Mouse (Mus musculus) heart, adult 2 months (tissue): ENCODE data around the gene Olfr1392.

Experiments
- CTCF ChIP-seq: fragments of 200-600 bp; IDR thresholded peaks from 2 replicates; pipeline ENCODE4 v1.8.1; 2022; ENCODE audit warnings: antibody characterized with exemption, mild to moderate bottlenecking, moderate library complexity
- POLR2A ChIP-seq: fragments of 200-500 bp; IDR thresholded peaks from 2 replicates; pipeline ENCODE4 v1.6.1; 2011; ENCODE audit warnings: mild to moderate bottlenecking, low read depth, low read length, control low read depth; ENCODE audit not compliant: insufficient read depth

DNA sequence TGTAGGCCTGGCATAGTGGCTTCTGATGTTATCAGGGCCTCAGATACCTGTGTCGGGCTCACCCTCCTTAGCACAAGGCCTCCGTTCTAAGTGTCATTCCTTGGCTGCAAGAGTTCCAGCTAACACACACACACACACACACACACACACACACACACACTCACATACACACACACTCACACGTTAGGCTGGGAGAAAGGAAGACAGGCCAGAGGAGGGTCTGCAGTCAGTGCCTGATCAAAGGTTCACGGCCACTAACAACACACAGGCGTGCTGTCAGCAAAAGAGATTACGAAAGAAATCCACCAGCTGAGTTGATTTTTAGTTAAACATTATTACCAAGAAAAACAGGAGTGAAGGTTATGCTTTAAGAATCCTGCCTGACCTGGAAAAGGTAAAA lies 18.4 kb upstream of the Olfr1392 start:
- TF ChIP-seq POLR2A (no peak), CTCF (no peak)
